Mouse (Mus musculus): ENCODE measurements around the gene D430042O09Rik. TPM values are rescaled to one million over a fixed set of nuclear protein-coding genes. Genes with fewer than 3 reads are reported as not detected.

The D430042O09Rik gene
- polyA plus RNA-seq, 1 experiment from 2014 or later: 10.6 TPM

DNA sequence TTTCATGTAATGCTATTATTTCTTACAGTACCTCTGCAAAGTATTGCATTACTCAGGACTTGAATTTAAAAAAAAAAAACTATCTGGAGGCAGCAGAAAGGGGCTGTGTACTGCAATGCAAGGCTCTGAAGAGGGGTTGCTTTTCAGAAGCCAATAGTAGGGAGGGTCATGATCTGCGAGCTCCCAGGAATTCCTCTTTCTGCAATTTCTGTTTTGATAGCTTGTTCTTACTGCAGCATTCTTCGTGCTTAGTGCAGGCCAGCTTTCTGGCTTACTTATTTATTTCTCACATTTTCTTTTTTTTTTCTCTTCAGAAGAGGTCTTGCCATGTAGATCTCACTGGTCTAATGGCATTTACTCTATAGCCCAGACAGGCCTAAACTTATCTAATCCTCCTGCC, 32.8 kb downstream of the D430042O09Rik start:
- Histone ChIP-seq H3K4me1 (replicated peaks) (no peaks in the 10 kb centered on the region), H3K4me3 (replicated peaks) (no peak overlapping the region), H3K27ac (no peak overlapping the region), H3K9ac (replicated peaks) (no peak overlapping the region), H3K9me3 (no peaks in the 10 kb centered on the region), H3K36me3 (no peaks in the 10 kb centered on the region), H3K27me3 (no peaks in the 10 kb centered on the region), H3K4me2 (no peak overlapping the region)
- 87% methylated on average over 2 of the region's 2 CpGs for WGBS
- ATAC-seq (ENCODE audit: insufficient number of reproducible peaks, insufficient read depth, low FRiP score, low TSS enrichment, low read depth): no peak

DNA sequence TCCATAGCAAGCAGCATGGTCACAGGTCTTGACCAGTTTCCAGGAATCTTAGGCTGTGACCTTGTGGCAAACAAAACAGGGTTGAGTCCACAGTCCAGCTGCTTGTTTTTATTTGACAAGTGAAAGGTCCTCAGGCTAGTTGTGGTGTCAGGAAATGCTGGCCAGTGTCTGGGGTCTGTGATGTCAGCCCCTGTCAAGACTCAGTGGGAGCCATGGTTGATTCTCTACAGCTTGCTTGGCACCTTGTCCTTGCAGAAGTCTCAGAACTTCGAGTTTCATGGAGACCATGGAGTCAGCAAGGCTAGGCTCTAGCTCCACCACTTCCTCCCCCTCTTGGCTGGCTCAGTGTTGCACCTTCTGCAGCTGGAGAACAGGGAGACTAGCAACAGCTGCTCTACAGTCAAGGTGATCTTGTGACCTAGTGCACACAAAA, 33.6 kb downstream of the D430042O09Rik start:
- Histone ChIP-seq H3K27me3 (no peaks in the 10 kb centered on the region), H3K27ac (no peak overlapping the region), H3K4me3 (replicated peaks) (no peak overlapping the region), H3K4me1 (replicated peaks) (no peaks in the 10 kb centered on the region), H3K9ac (replicated peaks) (no peak overlapping the region), H3K4me2 (no peak overlapping the region), H3K36me3 (no peaks in the 10 kb centered on the region), H3K9me3 (no peaks in the 10 kb centered on the region)
- ATAC-seq (ENCODE audit: insufficient number of reproducible peaks, insufficient read depth, low FRiP score, low TSS enrichment, low read depth): no peak
- WGBS: 63% methylated on average over 1 of the region's 1 CpGs

- Histone ChIP-seq H3K27me3 (no peaks in the 10 kb centered on the region), H3K9ac (replicated peaks) (no peak overlapping the region), H3K4me3 (replicated peaks) (no peak overlapping the region), H3K36me3 (no peaks in the 10 kb centered on the region), H3K4me2 (no peak overlapping the region), H3K27ac (no peak overlapping the region), H3K9me3 (no peaks in the 10 kb centered on the region), H3K4me1 (replicated peaks) (no peaks in the 10 kb centered on the region)
- ATAC-seq (ENCODE audit: insufficient number of reproducible peaks, insufficient read depth, low FRiP score, low TSS enrichment, low read depth): no peak
- 73% methylated on average over 1 of the region's 1 CpGs for WGBS
These were observed 37.1 kb downstream of the D430042O09Rik start for GRCm38 (mm10) chr7:125744774-125745173.

GRCm38 (mm10) chr7:125746621-125747315, 39.1 kb downstream of the D430042O09Rik start:
- H3K27me3 ChIP-seq: no peaks in the 10 kb centered on the region

DNA sequence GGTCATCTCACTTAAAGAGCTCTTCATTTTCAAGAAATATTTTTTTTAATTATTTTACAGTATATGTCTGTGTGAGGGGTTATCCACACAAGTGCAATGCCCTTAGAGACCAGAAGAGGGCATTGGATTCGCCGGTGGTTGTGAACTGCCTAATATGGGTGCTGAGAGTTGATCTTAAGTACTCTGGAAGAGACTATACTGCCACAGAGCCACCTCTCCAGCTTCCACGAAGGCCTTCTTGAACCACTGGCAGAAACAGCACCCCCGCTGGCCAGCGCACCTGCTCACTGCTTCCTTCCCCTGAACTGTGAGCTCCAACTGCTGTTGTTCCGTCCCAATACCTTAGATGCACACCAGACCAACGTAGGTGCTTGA, 39.6 kb downstream of the D430042O09Rik start:
- no peaks in the 10 kb centered on the region for H3K9me3 ChIP-seq
- ATAC-seq (ENCODE audit: insufficient number of reproducible peaks, insufficient read depth, low FRiP score, low TSS enrichment, low read depth): no peak
- H3K27me3 ChIP-seq: no peaks in the 10 kb centered on the region
- H3K4me2 ChIP-seq: no peak overlapping the region
- H3K9ac ChIP-seq (replicated peaks): no peak overlapping the region
- no peaks in the 10 kb centered on the region for H3K4me1 ChIP-seq (replicated peaks)
- H3K27ac ChIP-seq: no peak overlapping the region
- WGBS: 61% methylated on average over 7 of the region's 7 CpGs
- no peak overlapping the region for H3K4me3 ChIP-seq (replicated peaks)
- peaks cover 4% of the 10 kb centered on the region; the same call in 1 of the 2 replicates for H3K36me3 ChIP-seq

More at GRCm38 (mm10) chr7:125746621-125747315, 39.1 kb downstream of the D430042O09Rik start:
- H3K9me3 ChIP-seq: no peaks in the 10 kb centered on the region
- H3K27ac ChIP-seq: no peak overlapping the region
- no peak overlapping the region for H3K4me3 ChIP-seq (replicated peaks)
- no peak overlapping the region for H3K9ac ChIP-seq (replicated peaks)
- H3K4me1 ChIP-seq (replicated peaks): no peaks in the 10 kb centered on the region
- no peak for ATAC-seq (ENCODE audit: insufficient number of reproducible peaks, insufficient read depth, low FRiP score, low TSS enrichment, low read depth)
- peaks cover 4% of the 10 kb centered on the region; the same call in 1 of the 2 replicates for H3K36me3 ChIP-seq
- WGBS: 85% methylated on average over 2 of the region's 2 CpGs
- H3K4me2 ChIP-seq: no peak overlapping the region

GRCm38 (mm10) chr7:125748186-125748585, 40.5 kb downstream of the D430042O09Rik start:
- Histone ChIP-seq H3K36me3 (peaks cover 7% of the 10 kb centered on the region; the same call in 1 of the 2 replicates), H3K27me3 (no peaks in the 10 kb centered on the region), H3K4me3 (replicated peaks) (no peak overlapping the region), H3K9me3 (no peaks in the 10 kb centered on the region), H3K4me1 (replicated peaks) (no peaks in the 10 kb centered on the region), H3K4me2 (no peak overlapping the region), H3K27ac (no peak overlapping the region), H3K9ac (replicated peaks) (no peak overlapping the region)
- WGBS: 52% methylated on average over 3 of the region's 3 CpGs
- ATAC-seq (ENCODE audit: insufficient number of reproducible peaks, insufficient read depth, low FRiP score, low TSS enrichment, low read depth): no peak

- no peak overlapping the region for H3K4me2 ChIP-seq
- no peak overlapping the region for H3K27ac ChIP-seq
- WGBS: 86% methylated on average over 7 of the region's 7 CpGs
- no peaks in the 10 kb centered on the region for H3K9me3 ChIP-seq
- H3K36me3 ChIP-seq: peaks cover 12% of the 10 kb centered on the region; the same call in 1 of the 2 replicates
- H3K9ac ChIP-seq (replicated peaks): no peak overlapping the region
- no peaks in the 10 kb centered on the region for H3K27me3 ChIP-seq
- no peaks in the 10 kb centered on the region for H3K4me1 ChIP-seq (replicated peaks)
- H3K4me3 ChIP-seq (replicated peaks): no peak overlapping the region
- ATAC-seq (ENCODE audit: insufficient number of reproducible peaks, insufficient read depth, low FRiP score, low TSS enrichment, low read depth): no peak
These were observed 45.1 kb downstream of the D430042O09Rik start for GRCm38 (mm10) chr7:125752699-125753325.

DNA sequence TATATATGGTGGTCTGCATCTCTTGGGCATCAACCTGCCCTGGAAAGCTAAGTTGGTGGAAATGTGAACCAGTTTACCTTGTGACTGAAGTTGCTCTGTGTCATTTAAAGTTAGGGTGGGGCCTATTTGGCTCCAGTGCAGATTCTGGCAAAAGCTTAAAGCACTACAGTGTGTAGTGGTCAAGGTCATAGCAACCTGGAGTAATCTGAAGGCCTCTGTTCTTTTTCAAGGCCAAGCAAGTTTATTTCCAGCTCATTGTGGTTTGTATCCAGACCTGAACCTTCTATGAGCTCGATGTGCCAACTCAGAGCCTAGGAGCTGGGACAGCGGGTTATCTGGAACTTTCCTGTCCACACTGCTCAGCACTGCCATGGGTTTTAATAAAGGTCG, 45.6 kb downstream of the D430042O09Rik start:
- Histone ChIP-seq H3K9me3 (no peaks in the 10 kb centered on the region), H3K4me1 (replicated peaks) (no peaks in the 10 kb centered on the region), H3K4me3 (replicated peaks) (no peak overlapping the region), H3K4me2 (no peak overlapping the region), H3K27me3 (no peaks in the 10 kb centered on the region), H3K36me3 (peaks cover 12% of the 10 kb centered on the region; the same call in 1 of the 2 replicates), H3K9ac (replicated peaks) (no peak overlapping the region), H3K27ac (no peak overlapping the region)
- no peak for ATAC-seq (ENCODE audit: insufficient number of reproducible peaks, insufficient read depth, low FRiP score, low TSS enrichment, low read depth)
- 84% methylated on average over 3 of the region's 3 CpGs for WGBS

- WGBS: 75% methylated on average over 6 of the region's 6 CpGs
- Histone ChIP-seq H3K4me2 (no peak overlapping the region), H3K4me3 (replicated peaks) (no peak overlapping the region), H3K4me1 (replicated peaks) (no peaks in the 10 kb centered on the region), H3K36me3 (peaks cover 18% of the 10 kb centered on the region), H3K27me3 (no peaks in the 10 kb centered on the region), H3K9ac (replicated peaks) (no peak overlapping the region), H3K27ac (no peak overlapping the region), H3K9me3 (no peaks in the 10 kb centered on the region)
- no peak for ATAC-seq (ENCODE audit: insufficient number of reproducible peaks, insufficient read depth, low FRiP score, low TSS enrichment, low read depth)
These were observed 49.1 kb downstream of the D430042O09Rik start for GRCm38 (mm10) chr7:125756806-125757205.

DNA sequence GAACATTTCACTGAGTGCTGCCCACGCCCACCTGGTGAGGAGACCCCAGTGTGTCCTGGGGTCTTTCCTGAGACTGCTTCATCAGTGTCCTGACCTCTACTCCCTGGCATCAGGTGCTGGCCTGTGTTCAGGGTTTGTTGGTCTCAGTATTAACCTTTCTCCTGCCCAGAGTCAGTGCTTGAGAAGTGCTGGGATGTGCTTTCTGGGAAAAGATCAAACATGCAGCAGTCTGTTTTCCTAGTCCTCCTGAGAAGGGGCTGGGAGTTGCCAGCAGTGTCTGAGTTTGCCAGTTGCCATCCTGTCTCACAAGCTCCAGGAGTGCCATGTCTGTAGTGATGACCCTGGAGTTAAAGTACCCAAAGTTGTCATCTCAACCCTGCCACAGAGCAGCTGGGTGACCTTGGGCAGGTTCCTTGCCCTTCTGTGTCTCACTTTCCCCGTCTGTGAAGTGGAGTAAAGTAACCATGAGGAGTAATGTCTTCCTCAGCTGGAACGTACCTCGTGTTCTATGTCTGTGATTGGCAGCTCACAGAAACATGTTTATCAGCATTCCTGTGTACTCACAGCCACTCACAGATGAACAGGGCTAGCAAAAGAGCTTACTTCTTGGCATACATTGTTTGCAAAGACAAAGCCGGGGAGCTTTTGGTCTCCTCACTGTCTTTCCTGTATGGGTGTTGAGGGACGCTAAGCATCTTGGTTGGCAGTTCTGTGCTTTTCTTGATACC, 50.4 kb downstream of the D430042O09Rik start:
- Histone ChIP-seq H3K4me2 (no peak overlapping the region), H3K27ac (no peak overlapping the region), H3K9ac (replicated peaks) (no peak overlapping the region), H3K36me3 (peaks cover 20% of the 10 kb centered on the region), H3K27me3 (no peaks in the 10 kb centered on the region), H3K4me1 (replicated peaks) (peaks cover 1% of the 10 kb centered on the region), H3K4me3 (replicated peaks) (no peak overlapping the region), H3K9me3 (no peaks in the 10 kb centered on the region)
- 80% methylated on average over 6 of the region's 6 CpGs for WGBS
- no peak for ATAC-seq (ENCODE audit: insufficient number of reproducible peaks, insufficient read depth, low FRiP score, low TSS enrichment, low read depth)

- no peak overlapping the region for H3K9ac ChIP-seq (replicated peaks)
- peaks cover 14% of the 10 kb centered on the region for H3K36me3 ChIP-seq
- H3K4me2 ChIP-seq: no peak overlapping the region
- no peak for ATAC-seq (ENCODE audit: insufficient number of reproducible peaks, insufficient read depth, low FRiP score, low TSS enrichment, low read depth)
- no peak overlapping the region for H3K4me3 ChIP-seq (replicated peaks)
- H3K9me3 ChIP-seq: no peaks in the 10 kb centered on the region
- 76% methylated on average over 2 of the region's 2 CpGs for WGBS
- H3K4me1 ChIP-seq (replicated peaks): peaks cover 10% of the 10 kb centered on the region
- no peaks in the 10 kb centered on the region for H3K27me3 ChIP-seq
- no peak overlapping the region for H3K27ac ChIP-seq
These were observed 54.6 kb downstream of the D430042O09Rik start for GRCm38 (mm10) chr7:125762289-125762688.

Measured in limb, embryonic 12.5 days (tissue).